Mouse (Mus musculus) thymus, postnatal 14 days (tissue): ENCODE measurements around the gene 5730522E02Rik.
A peak's percentile ranks its signal among the peaks of the same experiment; 100 is the strongest.

Experiments
- DNase-seq: peaks from one replicate; pipeline ENCODE4 v3.0.0; 2021

The 5730522E02Rik gene

GRCm38 (mm10) chr11:25994128-25994527 is 216.4 kb downstream of the 5730522E02Rik start:
- DNase-seq: no peak

DNA sequence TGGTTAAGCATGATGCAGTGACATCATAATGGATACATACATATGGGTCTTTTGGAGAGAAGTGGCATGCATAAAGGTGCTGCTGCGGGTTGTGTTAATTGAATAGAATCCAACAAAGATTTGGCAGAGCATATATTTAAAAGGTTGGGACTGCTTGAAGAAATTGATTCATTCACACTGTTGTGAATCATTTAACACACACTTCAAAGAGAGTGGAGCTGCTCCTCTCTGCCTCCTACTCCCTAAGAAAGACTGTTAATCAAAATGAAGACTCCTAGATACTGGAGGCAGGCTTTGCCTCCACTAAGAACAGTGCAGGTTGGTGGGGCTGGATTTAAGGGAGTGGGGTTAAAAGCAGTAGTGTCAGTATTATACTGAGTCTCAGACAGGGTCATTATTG is 218.3 kb downstream of the 5730522E02Rik start:
- DNase-seq: no peak

- DNase-seq: no peak
Measured at GRCm38 (mm10) chr11:25978736-25979276, 231.8 kb downstream of the 5730522E02Rik start.

GRCm38 (mm10) chr11:25941504-25941903 is 269.1 kb downstream of the 5730522E02Rik start:
- DNase-seq: no peak

GRCm38 (mm10) chr11:25940716-25941294 is 269.8 kb downstream of the 5730522E02Rik start:
- no peak for DNase-seq

DNA sequence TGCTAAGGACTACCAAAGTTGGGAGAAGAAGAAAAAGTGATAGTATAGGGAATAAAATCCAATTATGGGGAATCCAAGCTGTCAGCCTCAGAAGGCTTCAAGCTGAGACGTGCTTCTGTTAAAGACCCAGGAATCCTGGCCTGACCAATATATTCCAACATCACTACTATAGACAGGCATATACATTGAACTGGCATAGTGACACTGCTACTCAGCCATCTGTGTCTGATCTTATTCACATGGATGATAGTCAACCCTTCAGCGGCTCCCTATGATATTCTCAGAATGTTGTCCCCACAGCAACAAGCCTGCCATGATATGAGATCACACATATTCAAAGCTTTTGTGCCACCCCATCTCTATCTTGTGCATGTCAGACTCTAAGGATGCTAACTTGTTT is 284.3 kb downstream of the 5730522E02Rik start:
- no peak for DNase-seq

GRCm38 (mm10) chr11:25902321-25902720 is 308.2 kb downstream of the 5730522E02Rik start:
- no peak for DNase-seq

DNA sequence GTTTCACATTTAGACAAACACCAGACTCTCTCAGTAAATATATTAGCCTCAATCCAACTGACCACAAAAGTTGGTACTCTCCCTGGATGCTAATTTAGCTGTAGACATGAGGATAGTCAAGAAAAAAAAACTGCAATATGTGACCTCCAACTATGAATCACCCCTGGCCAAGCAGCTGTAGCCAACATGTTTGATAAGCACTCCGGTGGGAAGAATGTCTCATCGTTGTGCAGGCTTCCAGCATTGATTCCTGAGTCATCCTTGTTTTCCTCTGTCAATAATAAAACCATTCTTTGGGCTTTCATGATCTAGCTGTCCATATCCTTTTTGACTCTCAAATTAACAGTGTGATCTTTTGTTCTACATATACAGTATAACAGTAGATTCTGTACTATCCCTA is 308.9 kb downstream of the 5730522E02Rik start:
- DNase-seq: no peak

GRCm38 (mm10) chr11:25893906-25894305 is 316.7 kb downstream of the 5730522E02Rik start:
- no peak for DNase-seq

DNA sequence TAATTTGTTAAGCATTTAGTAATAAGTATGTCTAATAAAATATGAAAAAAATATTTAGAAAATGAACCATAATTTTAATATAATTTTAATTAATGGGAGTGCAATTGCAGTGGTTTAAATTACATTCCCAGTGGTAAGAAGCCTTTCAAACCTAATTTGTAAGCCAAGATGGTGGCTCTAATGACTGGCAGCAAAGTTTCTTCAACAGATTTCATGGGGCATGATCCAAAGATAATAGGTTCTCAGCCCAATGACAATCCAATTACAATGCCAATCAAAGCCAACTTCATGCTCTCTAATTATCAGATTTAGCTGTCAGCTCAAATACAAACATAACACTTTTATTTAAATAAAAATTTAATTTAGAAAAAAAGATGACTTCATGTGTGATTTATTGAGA is 337.6 kb downstream of the 5730522E02Rik start:
- DNase-seq: no peak

- no peak for DNase-seq
Measured at GRCm38 (mm10) chr11:25872317-25872716, 338.2 kb downstream of the 5730522E02Rik start.

DNA sequence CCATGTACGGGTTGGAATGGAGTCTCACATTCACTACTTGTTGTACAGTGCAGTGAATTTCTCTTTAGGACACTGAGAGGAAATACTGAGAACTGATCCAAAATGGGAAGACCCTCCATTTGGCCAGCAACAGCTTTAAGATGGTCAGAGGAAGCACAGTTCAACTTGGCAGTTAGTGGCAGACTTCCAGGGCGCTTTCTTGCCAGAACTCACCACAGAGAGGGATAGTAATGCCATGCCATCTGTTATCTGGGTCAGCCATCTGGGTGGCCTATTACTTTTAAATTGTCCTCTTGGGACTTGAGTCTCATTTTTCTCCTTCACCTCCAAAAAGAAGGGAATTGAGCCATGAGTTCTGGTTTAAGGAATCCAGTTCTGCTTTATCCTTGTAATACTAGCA is 344.3 kb downstream of the 5730522E02Rik start:
- no peak for DNase-seq

- peak; percentile 12 for DNase-seq
Measured at GRCm38 (mm10) chr11:25862686-25863085, 347.9 kb downstream of the 5730522E02Rik start.

DNA sequence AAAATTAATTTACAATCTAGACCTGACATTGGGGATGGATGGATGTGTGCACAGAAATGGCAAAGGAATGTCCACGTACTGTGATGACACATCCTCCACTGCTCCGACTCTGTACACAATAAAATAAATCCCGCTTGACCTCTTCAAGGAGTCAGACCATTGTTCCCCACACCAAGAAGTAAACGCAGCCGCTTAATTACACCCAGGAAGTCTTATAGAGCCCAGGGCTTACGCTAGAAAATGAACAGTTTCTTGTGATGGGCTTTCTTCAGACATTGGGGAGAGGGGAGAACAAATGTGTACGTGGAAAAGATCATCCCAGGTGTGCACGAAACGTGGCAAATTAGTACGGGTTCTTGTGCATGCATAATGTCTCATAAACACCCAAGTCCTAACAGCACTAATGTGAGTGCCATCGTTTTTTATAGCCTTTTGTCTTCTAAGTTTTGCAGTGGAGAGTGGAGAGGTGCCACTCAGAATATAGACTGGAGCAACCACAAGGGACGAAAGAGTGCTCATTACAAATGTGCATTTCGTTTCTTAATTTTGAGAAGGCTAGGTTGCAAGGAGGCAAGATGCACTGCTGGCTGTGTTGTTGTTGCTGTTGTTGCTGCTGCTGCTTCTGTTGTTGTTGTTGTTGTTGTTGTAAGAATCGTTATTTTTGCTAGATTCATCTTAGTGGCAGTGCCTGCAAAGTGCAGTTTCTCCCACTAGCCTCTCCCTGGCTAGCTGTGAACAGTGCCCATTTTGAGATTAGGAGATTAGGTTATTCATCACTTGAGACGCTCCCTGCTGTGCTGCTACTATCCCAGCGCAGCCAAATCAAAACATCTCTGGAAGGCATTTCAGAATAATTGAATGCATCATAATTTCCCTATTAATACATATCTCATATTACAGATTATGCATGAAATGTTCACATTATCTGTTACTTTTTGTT is 353.7 kb downstream of the 5730522E02Rik start:
- DNase-seq: no peak

- DNase-seq: no peak
Measured at GRCm38 (mm10) chr11:25855794-25856193, 354.8 kb downstream of the 5730522E02Rik start.

DNA sequence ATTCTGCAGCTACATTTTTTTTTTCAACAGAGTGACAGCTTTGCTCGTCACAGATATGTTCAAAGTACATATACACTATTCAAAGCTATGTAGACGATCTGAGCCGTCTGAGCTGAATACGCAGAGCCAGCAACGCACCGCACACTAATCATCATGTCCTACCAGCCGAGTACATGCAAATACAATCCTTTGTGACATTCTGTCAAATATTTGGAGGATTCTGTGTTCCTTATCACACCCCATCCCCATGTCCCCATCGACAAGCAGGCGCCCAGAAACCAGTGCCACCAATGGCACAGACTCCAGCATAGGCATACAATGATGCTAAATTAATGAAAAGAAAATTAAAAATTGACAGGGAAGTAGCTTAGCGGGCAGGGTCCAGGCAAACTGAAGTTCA is 356.3 kb downstream of the 5730522E02Rik start:
- DNase-seq: no peak

GRCm38 (mm10) chr11:25853032-25853431 is 357.5 kb downstream of the 5730522E02Rik start:
- DNase-seq: no peak

- DNase-seq: no peak
Measured at GRCm38 (mm10) chr11:25848824-25849644, 361.5 kb downstream of the 5730522E02Rik start.

- DNase-seq: no peak
Measured at GRCm38 (mm10) chr11:25838451-25838850, 372.1 kb downstream of the 5730522E02Rik start.

- no peak for DNase-seq
Measured at GRCm38 (mm10) chr11:25819789-25820188, 390.8 kb downstream of the 5730522E02Rik start.

DNA sequence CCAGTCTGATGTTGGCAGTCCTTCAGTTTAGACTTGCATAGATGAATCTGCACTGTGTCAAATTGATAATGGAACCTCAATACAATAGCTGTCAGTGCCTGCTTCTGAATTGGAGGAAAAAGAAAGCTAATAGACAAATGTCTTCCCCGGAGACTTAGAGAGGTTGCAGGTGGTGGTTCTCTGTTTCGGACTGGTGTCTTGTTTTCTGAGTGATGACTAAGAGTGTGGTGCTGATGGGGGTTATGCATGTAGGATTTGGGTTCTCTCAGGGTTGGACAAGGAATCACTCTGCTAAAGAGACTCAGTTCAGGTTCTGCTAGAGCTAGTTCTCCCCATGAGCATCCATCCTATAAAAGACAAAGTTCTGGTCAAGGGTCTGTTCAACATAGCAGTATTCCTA is 397.1 kb downstream of the 5730522E02Rik start:
- DNase-seq: no peak

GRCm38 (mm10) chr11:25787691-25788090 is 422.9 kb downstream of the 5730522E02Rik start:
- no peak for DNase-seq

GRCm38 (mm10) chr11:25772231-25772630 is 438.3 kb downstream of the 5730522E02Rik start:
- DNase-seq: no peak
